Mouse (Mus musculus) kidney, postnatal 4 days (tissue): ENCODE measurements around the gene Agpat1.

Source experiments
- DNase-seq, 2 experiments: peaks; one replicate each; pipeline ENCODE4 v3.0.0; 2021; ENCODE audit warnings: mixed read lengths in 2 of 2

The Agpat1 gene

GRCm38 (mm10) chr17:34606186-34607039 is 2.4 kb downstream of the Agpat1 start:
- DNase-seq, result peak in 1 of 2 experiments; percentile 51

- peak in 1 of 2 experiments; percentile 55 for DNase-seq
Measured at GRCm38 (mm10) chr17:34607997-34608396, 3.9 kb downstream of the Agpat1 start.

- no peak for DNase-seq
Measured at GRCm38 (mm10) chr17:34611050-34611449, 7.0 kb downstream of the Agpat1 start.

DNA sequence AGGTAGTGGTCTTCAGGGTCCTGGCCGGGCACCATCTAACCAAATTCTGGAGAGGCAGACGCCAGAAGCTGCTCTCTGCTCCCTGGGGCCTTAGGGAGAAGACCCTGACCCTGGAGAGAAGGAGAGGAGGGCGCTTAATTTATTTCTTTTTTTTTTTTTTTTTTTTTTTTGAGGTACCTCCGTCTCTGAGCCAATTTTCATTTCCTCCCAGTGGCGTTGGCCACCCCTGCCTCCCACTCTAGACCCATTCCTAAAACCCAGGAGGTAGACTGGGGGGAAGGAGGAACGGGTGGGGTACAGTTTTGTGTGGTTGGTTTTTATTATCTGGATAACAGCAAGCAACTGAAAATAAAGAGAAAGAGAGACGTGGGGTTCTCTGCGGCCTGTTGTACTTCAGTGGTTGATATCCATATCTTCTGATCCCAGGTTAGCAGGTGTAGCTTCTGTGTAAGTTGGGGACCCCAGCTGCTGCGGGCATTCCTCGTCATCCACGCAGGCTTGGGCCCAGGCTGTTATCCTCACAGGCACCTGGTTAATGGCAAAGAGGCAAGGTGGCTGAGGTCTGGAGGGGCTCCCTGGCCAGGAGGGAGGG is 9.1 kb downstream of the Agpat1 start:
- no peak for DNase-seq

- no peak for DNase-seq
Measured at GRCm38 (mm10) chr17:34613830-34614229, 9.8 kb downstream of the Agpat1 start.

DNA sequence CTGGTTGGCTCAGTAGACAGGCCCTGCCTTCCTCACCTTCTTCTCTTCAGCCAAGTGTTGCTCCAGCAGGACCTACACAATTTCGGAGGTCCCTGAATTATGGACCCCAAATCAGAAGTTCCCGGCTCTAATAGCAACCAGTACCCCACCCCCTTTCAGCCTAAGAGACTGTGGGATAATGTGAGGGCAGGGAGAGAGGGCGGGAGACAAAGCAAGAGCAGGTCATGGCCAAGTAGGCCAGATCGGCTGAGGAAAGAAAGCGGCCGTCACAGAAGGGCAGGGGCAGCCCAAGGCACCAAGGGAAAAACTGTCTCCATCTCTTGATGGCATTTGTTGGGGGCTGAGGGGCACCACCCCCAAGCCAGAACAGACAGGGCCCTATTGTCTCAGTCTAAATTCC is 11.8 kb downstream of the Agpat1 start, which contains the start of gene Egfl8:
Gene Egfl8 (minus strand): TSS at position 101 of the 400 bp plus-strand sequence.
- no peak for DNase-seq

GRCm38 (mm10) chr17:34618999-34619398 is 14.9 kb downstream of the Agpat1 start:
- peak; percentile 80 to 83 for DNase-seq

- DNase-seq, result no peak
Measured at GRCm38 (mm10) chr17:34621006-34621405, 16.9 kb downstream of the Agpat1 start.

- no peak for DNase-seq
Measured at GRCm38 (mm10) chr17:34623161-34623560, 19.1 kb downstream of the Agpat1 start.

GRCm38 (mm10) chr17:34624981-34625380 is 20.9 kb downstream of the Agpat1 start:
- DNase-seq, result no peak

DNA sequence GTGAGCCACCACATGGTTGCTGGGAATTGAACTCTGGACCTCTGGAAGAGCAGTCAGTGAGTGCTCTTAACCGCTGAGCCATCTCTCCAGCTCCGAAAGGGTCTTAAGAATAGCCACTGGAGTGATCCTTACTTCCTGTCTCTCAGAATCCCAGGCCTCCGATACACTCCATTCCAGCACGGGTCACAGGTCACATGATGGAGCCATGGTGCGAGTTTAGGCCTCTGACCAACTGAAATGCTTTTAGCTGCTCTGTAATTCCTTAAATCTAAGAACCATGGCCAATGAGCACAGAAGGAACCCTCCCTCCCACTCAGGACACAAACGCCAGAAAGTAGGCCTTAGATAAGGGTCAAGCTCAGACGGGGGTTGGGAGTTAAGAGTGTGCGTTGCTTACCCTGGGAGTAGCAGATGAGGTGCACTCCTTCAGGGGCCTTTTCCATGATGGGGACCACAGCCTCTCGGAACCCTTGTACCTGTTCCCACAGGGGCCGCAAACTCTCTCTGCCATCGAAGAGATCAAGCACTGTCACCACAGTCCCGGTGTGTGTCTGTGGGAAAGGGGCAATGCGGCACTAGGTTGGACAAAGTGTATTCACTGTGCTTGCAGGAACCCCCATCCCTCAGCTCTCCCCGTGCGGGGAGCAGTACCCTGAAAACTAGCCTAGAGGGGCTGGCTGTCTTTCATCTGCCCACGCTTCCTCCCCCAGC is 22.2 kb downstream of the Agpat1 start:
- peak in 1 of 2 experiments; percentile 31 for DNase-seq

DNA sequence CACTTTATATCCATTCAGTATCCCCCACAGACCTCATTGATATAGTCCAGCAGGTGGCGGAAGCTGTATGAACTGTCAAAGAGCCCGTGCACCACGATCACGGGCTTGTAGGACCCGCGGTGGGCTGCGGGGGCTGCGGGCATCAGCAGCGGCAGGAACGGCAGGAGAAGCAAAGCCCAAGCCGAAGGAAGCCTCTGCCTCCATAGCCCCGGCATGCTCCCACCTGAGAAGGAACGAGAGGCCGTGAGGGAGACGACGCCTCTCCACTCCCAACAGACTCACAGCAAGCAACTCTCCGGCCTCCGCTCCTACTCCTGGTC is 22.7 kb downstream of the Agpat1 start:
- peak; percentile 63 to 79 for DNase-seq

GRCm38 (mm10) chr17:34627093-34627942 is 23.3 kb downstream of the Agpat1 start:
- peak; percentile 93 to 96 for DNase-seq

- peak; percentile 65 to 77 for DNase-seq
Measured at GRCm38 (mm10) chr17:34627943-34628643, 24.0 kb downstream of the Agpat1 start, which contains the start of gene Ppt2. Gene Ppt2 (minus strand): TSS chr17:34628510.

GRCm38 (mm10) chr17:34628644-34628967 is 24.5 kb downstream of the Agpat1 start:
- DNase-seq, result peak in 1 of 2 experiments; percentile 30

DNA sequence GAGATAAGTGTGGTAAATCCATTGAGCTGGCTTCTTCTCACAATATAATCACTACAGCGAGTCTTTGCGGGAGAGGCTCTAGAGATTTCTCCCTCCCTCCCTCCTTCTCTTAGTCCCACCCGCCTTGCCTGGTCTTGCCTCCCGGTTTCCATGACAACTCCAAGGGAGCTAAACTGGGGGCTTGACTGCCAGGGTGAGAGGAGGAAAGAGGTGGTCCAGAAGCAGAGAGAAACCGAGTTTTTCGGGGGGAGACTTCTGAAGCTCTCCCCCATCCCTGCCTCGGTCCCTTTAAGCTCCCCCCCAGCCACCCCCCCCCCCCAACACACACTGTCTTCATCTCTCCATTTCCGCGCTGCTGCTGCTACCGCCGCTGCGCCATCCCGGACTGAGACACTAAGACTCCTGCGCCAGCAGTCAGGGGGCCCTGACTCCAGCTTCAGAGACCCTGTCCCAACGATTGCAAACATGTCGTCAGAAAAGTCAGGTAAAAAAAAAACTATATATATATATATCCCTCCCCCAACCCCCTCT is 25.2 kb downstream of the Agpat1 start, which contains the start of gene Prrt1:
Gene Prrt1 (plus strand): TSS at position 313 of the 531 bp plus-strand sequence.
- DNase-seq, result no peak

DNA sequence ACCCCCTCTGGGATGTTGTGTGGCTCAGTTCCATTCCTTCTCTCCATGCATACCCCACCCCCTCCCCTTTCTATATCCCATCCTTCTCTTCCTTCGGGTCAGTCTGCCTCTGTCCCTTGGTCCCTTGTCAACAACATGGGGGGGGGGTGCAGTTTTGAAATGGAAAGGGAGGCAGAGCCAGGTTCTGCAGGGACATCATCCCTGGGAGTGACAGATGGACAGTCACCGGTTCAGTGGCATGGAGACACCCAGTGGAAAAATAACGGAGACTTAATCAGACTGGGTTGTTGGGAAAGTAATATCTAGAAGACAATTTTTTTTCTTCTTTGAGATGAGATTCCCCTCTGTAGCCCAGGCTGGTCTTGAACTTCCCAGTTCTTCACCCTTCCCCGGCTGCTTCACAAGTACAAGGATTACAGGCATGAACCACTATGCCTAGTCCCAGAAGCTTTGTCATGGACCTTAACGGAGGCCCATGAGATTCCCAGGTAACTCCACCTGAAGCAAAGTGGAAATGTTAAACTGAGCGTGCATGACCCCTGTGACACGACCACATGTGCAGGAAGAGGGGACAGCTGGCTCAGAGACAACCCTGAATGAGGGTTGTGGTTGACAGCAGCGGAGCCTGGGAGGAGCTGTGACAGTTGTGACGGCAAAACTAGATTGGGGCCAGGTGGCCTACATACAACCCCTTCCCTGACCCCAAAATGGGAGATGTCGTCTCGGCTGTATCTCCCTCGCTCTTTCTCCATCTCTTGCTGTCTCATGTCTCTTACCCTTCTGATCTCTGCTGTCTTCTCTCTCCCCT is 25.9 kb downstream of the Agpat1 start:
- no peak for DNase-seq

DNA sequence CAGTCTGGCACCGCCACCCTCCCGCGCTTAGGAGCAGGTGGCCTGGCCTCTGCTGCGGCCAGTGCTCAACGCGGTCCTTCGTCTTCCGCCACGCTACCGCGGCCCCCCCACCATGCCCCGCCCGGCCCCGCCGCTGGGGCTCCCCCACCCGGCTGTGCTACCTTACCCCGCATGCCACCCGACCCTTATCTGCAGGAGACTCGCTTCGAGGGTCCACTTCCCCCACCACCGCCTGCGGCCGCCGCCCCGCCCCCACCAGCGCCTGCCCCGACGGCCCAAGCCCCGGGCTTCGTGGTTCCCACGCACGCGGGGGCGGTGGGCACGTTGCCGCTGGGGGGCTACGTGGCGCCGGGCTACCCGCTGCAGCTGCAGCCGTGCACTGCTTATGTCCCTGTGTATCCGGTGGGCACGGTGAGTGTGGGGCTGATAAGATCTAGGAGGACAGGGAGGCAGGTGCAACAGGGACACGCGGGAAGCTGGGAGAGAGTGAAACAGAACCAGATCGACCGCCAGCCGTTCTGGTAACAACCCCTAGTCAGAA is 26.8 kb downstream of the Agpat1 start:
- peak in 1 of 2 experiments; percentile 31 for DNase-seq

- peak in 1 of 2 experiments; percentile 26 for DNase-seq
Measured at GRCm38 (mm10) chr17:34631647-34632046, 27.6 kb downstream of the Agpat1 start.

DNA sequence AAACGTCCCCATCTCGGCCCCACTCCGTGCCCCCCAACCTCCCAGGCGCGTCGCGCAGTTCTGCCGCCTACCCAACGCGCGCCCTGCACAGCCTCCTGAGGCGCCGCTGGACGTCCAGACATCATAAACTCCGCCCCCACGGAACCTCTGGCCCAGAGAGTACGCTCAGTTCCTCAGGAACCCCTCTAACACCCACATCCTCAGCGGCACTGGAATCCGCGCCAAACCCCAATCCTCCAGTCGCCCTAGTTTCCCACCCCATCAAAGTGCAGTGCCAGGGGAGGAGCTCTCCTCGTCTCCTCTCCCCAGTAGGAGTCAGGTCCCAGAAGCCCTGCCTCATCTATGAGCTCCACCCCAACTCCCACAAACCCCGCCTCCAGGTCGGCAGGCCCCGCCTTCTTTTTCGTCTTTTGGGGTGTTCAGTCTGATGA is 28.2 kb downstream of the Agpat1 start:
- peak; percentile 85 to 89 for DNase-seq
